Mouse (Mus musculus) cerebellum, adult 2 months (tissue): ENCODE results near the gene Ccser2.

Experiments used
- CTCF ChIP-seq: fragments of 200-500 bp; IDR thresholded peaks from 2 replicates; pipeline ENCODE4 v1.5.1; 2011; ENCODE audit warnings: low read depth, mild to moderate bottlenecking, control low read depth, low read length, moderate library complexity, borderline replicate concordance; ENCODE audit not compliant: insufficient read depth
- POLR2A ChIP-seq: fragments of 200-500 bp; IDR thresholded peaks from 2 replicates; pipeline ENCODE4 v1.6.1; 2011; ENCODE audit warnings: low read length, control low read depth, borderline replicate concordance; ENCODE audit not compliant: insufficient read depth

DNA sequence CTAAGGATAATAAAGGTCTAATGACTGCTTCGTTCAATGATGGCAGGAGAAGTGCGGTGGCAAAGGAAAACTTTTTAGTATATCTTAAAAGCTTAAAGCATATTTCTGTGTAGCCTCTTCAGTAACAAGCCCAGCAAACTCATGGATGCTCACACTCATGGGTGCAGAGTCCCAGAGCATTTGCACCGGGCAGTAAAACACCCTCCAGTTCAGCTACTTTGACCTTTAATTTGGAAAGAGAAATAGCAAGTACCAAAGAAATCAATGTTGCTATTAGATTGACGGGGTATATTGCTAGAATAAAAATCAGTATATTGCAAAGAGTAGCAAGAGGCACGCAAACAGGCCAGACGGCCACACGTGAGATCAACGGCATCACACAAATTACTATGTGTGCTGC, 48.7 kb downstream of the Ccser2 start:
- TF ChIP-seq CTCF (no peak), POLR2A (no peak)
